Comparison of ENCODE assay signal across 11 mouse cellular contexts in the genomic region with DNA sequence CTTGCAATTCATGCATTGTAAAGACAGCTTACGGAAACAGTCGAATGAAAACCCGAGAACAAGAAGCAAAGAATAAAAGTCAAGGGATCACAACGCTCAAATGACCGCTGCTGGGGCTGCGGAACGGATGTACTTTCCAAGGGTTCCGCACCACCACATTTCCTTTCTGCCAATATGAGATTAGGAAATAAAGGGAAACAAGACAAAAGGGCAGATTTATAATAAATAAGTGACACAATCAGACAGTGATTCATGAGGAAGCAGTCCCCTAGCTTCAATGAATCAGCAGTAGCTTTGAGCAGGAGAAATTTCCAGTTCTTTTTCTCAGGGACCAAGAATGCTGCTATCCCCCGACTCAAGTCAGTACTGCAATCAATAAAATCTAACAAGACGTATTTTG. TPM values are rescaled to one million over a fixed set of nuclear protein-coding genes. Genes with fewer than 3 reads are reported as not detected.
DNase-seq lines count a peak whose midpoint lies in the region; ATAC-seq and TF ChIP-seq lines count a peak whose summit lies in the region.
"Had no signal": no experiment of that assay in that cellular context is flagged by ENCODE, and none has a peak within 500 bp of the region (broad histone marks: within the 10 kb centered on the region; RNA-seq: fewer than 3 reads in every experiment).

No protein-coding gene starts in this region.

- H3K9me3 ChIP-seq in hindbrain, embryonic 10.5 days: no peaks in the 10 kb centered on the region
- no peaks in the 10 kb centered on the region for H3K9me3 ChIP-seq in midbrain, embryonic 10.5 days (replicated peaks)
- H3K9me3 ChIP-seq: heart, embryonic 10.5 days; liver, embryonic 13.5 days had no signal

- ATAC-seq in common myeloid progenitor, adult 5-6 weeks (replicated peaks; ENCODE audit: low read depth, poor library complexity, severe bottlenecking): peak; percentile 22; the same call in 1 of the 2 replicates
- ATAC-seq in inflammation-experienced regulatory T-cells, adult 6 months: no peak

- H3K27ac ChIP-seq in kidney, adult 2 months (ENCODE audit: insufficient read depth, low read depth, low read length): no peak overlapping the region
- H3K27ac ChIP-seq in hindbrain, embryonic 10.5 days: peak overlapping the region; percentile 79
- peak overlapping the region; percentile 70 for H3K27ac ChIP-seq in midbrain, embryonic 10.5 days (replicated peaks)
- H3K27ac ChIP-seq: heart, embryonic 10.5 days; liver, embryonic 13.5 days had no signal

- H3K36me3 ChIP-seq in kidney, adult 2 months (ENCODE audit: control insufficient read depth, insufficient read depth, low read length): no peaks in the 10 kb centered on the region
- H3K36me3 ChIP-seq in hindbrain, embryonic 10.5 days: no peaks in the 10 kb centered on the region
- H3K36me3 ChIP-seq in midbrain, embryonic 10.5 days: no peaks in the 10 kb centered on the region
- H3K36me3 ChIP-seq: heart, embryonic 10.5 days; liver, embryonic 13.5 days had no signal

- H3K4me1 ChIP-seq in kidney, adult 2 months (ENCODE audit: control insufficient read depth, insufficient read depth, low read length): no peaks in the 10 kb centered on the region
- H3K4me1 ChIP-seq in hindbrain, embryonic 10.5 days (replicated peaks): peaks cover 34% of the 10 kb centered on the region
- peaks cover 34% of the 10 kb centered on the region for H3K4me1 ChIP-seq in midbrain, embryonic 10.5 days
- H3K4me1 ChIP-seq: heart, embryonic 10.5 days; liver, embryonic 13.5 days had no signal

- TF ChIP-seq POLR2A in kidney, adult 2 months (IDR thresholded peaks at IDR 0.05; ENCODE audit: low read depth, low read length): no peak

- TF ChIP-seq CTCF in kidney, adult 2 months (conservative IDR thresholded peaks at IDR 0.05; ENCODE audit: insufficient read depth, insufficient read length, low read depth, low read length): no peak

- DNase-seq in kidney, adult 2 months: peak; percentile 15
- DNase-seq in kidney, adult 9 months: no peak
- DNase-seq in hindbrain, embryonic 10.5 days (ENCODE audit: low spot score): no peak
- no peak for DNase-seq in midbrain, embryonic 10.5 days (ENCODE audit: low spot score)
- DNase-seq in frontal cortex, postnatal 25 days (ENCODE audit: low spot score in 2 of 2): no peak
- no peak for DNase-seq in urinary bladder, postnatal 4 days (ENCODE audit: low spot score in 2 of 2)
- DNase-seq: liver, embryonic 13.5 days had no signal

- 17% methylated on average over 10 of the region's 10 CpGs for WGBS in kidney, adult 2 months
- WGBS in hindbrain, embryonic 10.5 days: 43% methylated on average over 10 of the region's 10 CpGs
- WGBS in midbrain, embryonic 10.5 days: 44% methylated on average over 10 of the region's 10 CpGs

- H3K27me3 ChIP-seq in kidney, adult 2 months (replicated peaks; ENCODE audit: control insufficient read depth, insufficient read depth, low read length): no peaks in the 10 kb centered on the region
- no peaks in the 10 kb centered on the region for H3K27me3 ChIP-seq in hindbrain, embryonic 10.5 days (ENCODE audit: insufficient read depth, poor library complexity, severe bottlenecking)
- H3K27me3 ChIP-seq in midbrain, embryonic 10.5 days (ENCODE audit: low read depth, poor library complexity, severe bottlenecking): 0 out of 2 replicates have a peak, but pooled peaks cover 4% of the 10 kb centered on the region

- H3K4me3 ChIP-seq in kidney, adult 2 months (ENCODE audit: insufficient read depth, low read depth, low read length): no peak overlapping the region
- no peak overlapping the region for H3K4me3 ChIP-seq in hindbrain, embryonic 10.5 days
- H3K4me3 ChIP-seq in midbrain, embryonic 10.5 days: no peak overlapping the region
- H3K4me3 ChIP-seq: heart, embryonic 10.5 days; liver, embryonic 13.5 days had no signal

RNA-seq across cellular contexts. Expression of a gene that starts 11.2 kb away (rescaled TPM):
- polyA plus RNA-seq in kidney, adult 2 months (2012; rRNA removed): 1.5 TPM in 2 replicates
- 14.5 and 20.1 TPM in 2 replicates for total RNA-seq in common myeloid progenitor, adult 5-6 weeks (2017)
- polyA plus RNA-seq in hindbrain, embryonic 10.5 days (2016; fragmentation: Nextera tagmentation; extraction: Ambion mirVana): 4.9 and 5.1 TPM in 2 replicates
- polyA plus RNA-seq in midbrain, embryonic 10.5 days (2016; fragmentation: Nextera tagmentation; extraction: Ambion mirVana): 4.5 and 7.3 TPM in 2 replicates
- polyA plus RNA-seq in inflammation-experienced regulatory T-cells, adult 6 months (2017; shearing (Covaris generic)): 1 to 10 TPM; 4.4 to 5.8 (median 4.8) TPM

RNA-seq across cellular contexts. Expression of a gene that starts 39.7 kb away (rescaled TPM):
- polyA plus RNA-seq in kidney, adult 2 months (2012; rRNA removed): 2.0 and 3.3 TPM in 2 replicates
- total RNA-seq in common myeloid progenitor, adult 5-6 weeks (2017): 0.73 and 3.7 TPM in 2 replicates
- polyA plus RNA-seq in hindbrain, embryonic 10.5 days (2016; fragmentation: Nextera tagmentation; extraction: Ambion mirVana): 5.3 and 7.1 TPM in 2 replicates
- polyA plus RNA-seq in midbrain, embryonic 10.5 days (2016; fragmentation: Nextera tagmentation; extraction: Ambion mirVana): 2.9 and 6.7 TPM in 2 replicates
- polyA plus RNA-seq in inflammation-experienced regulatory T-cells, adult 6 months (2017; shearing (Covaris generic)): not detected
- total RNA-seq: layer of hippocampus, postnatal 10 days had no signal

RNA-seq across cellular contexts. Expression of a gene that starts 56.9 kb away (rescaled TPM):
- polyA plus RNA-seq in kidney, adult 2 months (2012; rRNA removed): 3.6 and 4.4 TPM in 2 replicates
- 5.6 and 9.6 TPM in 2 replicates for total RNA-seq in common myeloid progenitor, adult 5-6 weeks (2017)
- polyA plus RNA-seq in hindbrain, embryonic 10.5 days (2016; fragmentation: Nextera tagmentation; extraction: Ambion mirVana): 25.3 and 26.9 TPM in 2 replicates
- polyA plus RNA-seq in midbrain, embryonic 10.5 days (2016; fragmentation: Nextera tagmentation; extraction: Ambion mirVana): 20.7 and 23.4 TPM in 2 replicates
- under 1 TPM in 2 of 3 experiments, not detected in 1; 0.21 to 0.82 TPM for polyA plus RNA-seq in inflammation-experienced regulatory T-cells, adult 6 months (2017; shearing (Covaris generic))
